Mouse (Mus musculus): Measurements from ENCODE around the gene Pcdh9. TPM values are rescaled to one million over a fixed set of nuclear protein-coding genes. Genes with fewer than 3 reads are reported as not detected.

Gene Pcdh9
- polyA plus RNA-seq, 1 experiment from 2014 or later: 8.5 TPM

GRCm38 (mm10) chr14:93341390-93341789 is 549.1 kb downstream of the Pcdh9 start:
- no peak for ATAC-seq (ENCODE audit: low read depth)
- H3K36me3 ChIP-seq (ENCODE audit: control insufficient read depth, insufficient read depth, low read length): no peaks in the 10 kb centered on the region
- no peak overlapping the region for H3K4me2 ChIP-seq (ENCODE audit: low read depth, low read length)
- no peaks in the 10 kb centered on the region for H3K27me3 ChIP-seq (ENCODE audit: control insufficient read depth, insufficient read depth, low read depth, low read length)
- 63% methylated on average over 5 of the region's 5 CpGs for WGBS
- H3K9ac ChIP-seq (ENCODE audit: low read length): no peak overlapping the region
- no peaks in the 10 kb centered on the region for H3K9me3 ChIP-seq (ENCODE audit: control insufficient read depth, low read length)
- H3K27ac ChIP-seq (ENCODE audit: low read length): no peak overlapping the region
- no peaks in the 10 kb centered on the region for H3K4me1 ChIP-seq (replicated peaks; ENCODE audit: control insufficient read depth, insufficient read depth, low read length)
- no peak overlapping the region for H3K4me3 ChIP-seq (ENCODE audit: low read length)

- ATAC-seq (ENCODE audit: low read depth): no peak
- no peaks in the 10 kb centered on the region for H3K4me1 ChIP-seq (replicated peaks; ENCODE audit: control insufficient read depth, insufficient read depth, low read length)
- no peak overlapping the region for H3K9ac ChIP-seq (ENCODE audit: low read length)
- H3K4me2 ChIP-seq (ENCODE audit: low read depth, low read length): no peak overlapping the region
- no peak overlapping the region for H3K4me3 ChIP-seq (ENCODE audit: low read length)
- no peaks in the 10 kb centered on the region for H3K27me3 ChIP-seq (ENCODE audit: control insufficient read depth, insufficient read depth, low read depth, low read length)
- no peaks in the 10 kb centered on the region for H3K36me3 ChIP-seq (ENCODE audit: control insufficient read depth, insufficient read depth, low read length)
- no peaks in the 10 kb centered on the region for H3K9me3 ChIP-seq (ENCODE audit: control insufficient read depth, low read length)
- no peak overlapping the region for H3K27ac ChIP-seq (ENCODE audit: low read length)
Observed at GRCm38 (mm10) chr14:93329247-93329646, 561.2 kb downstream of the Pcdh9 start.

- Histone ChIP-seq H3K36me3 (ENCODE audit: control insufficient read depth, insufficient read depth, low read length) (no peaks in the 10 kb centered on the region), H3K9me3 (ENCODE audit: control insufficient read depth, low read length) (no peaks in the 10 kb centered on the region), H3K4me3 (ENCODE audit: low read length) (no peak overlapping the region), H3K27ac (ENCODE audit: low read length) (no peak overlapping the region), H3K27me3 (ENCODE audit: control insufficient read depth, insufficient read depth, low read depth, low read length) (no peaks in the 10 kb centered on the region), H3K9ac (ENCODE audit: low read length) (no peak overlapping the region), H3K4me2 (ENCODE audit: low read depth, low read length) (no peak overlapping the region), H3K4me1 (replicated peaks; ENCODE audit: control insufficient read depth, insufficient read depth, low read length) (no peaks in the 10 kb centered on the region)
- no peak for ATAC-seq (ENCODE audit: low read depth)
Observed at GRCm38 (mm10) chr14:93317393-93317792, 573.1 kb downstream of the Pcdh9 start.

- ATAC-seq (ENCODE audit: low read depth): no peak
- H3K9me3 ChIP-seq (ENCODE audit: control insufficient read depth, low read length): no peaks in the 10 kb centered on the region
- no peaks in the 10 kb centered on the region for H3K27me3 ChIP-seq (ENCODE audit: control insufficient read depth, insufficient read depth, low read depth, low read length)
Observed at GRCm38 (mm10) chr14:93288361-93288760, 602.1 kb downstream of the Pcdh9 start.

GRCm38 (mm10) chr14:93287642-93288041 is 602.8 kb downstream of the Pcdh9 start:
- H3K4me2 ChIP-seq (ENCODE audit: low read depth, low read length): no peak overlapping the region
- no peaks in the 10 kb centered on the region for H3K27me3 ChIP-seq (ENCODE audit: control insufficient read depth, insufficient read depth, low read depth, low read length)
- WGBS: 44% methylated on average over 1 of the region's 1 CpGs
- no peak overlapping the region for H3K9ac ChIP-seq (ENCODE audit: low read length)
- no peaks in the 10 kb centered on the region for H3K36me3 ChIP-seq (ENCODE audit: control insufficient read depth, insufficient read depth, low read length)
- no peaks in the 10 kb centered on the region for H3K9me3 ChIP-seq (ENCODE audit: control insufficient read depth, low read length)
- H3K4me1 ChIP-seq (replicated peaks; ENCODE audit: control insufficient read depth, insufficient read depth, low read length): no peaks in the 10 kb centered on the region
- ATAC-seq (ENCODE audit: low read depth): no peak
- H3K4me3 ChIP-seq (ENCODE audit: low read length): no peak overlapping the region
- H3K27ac ChIP-seq (ENCODE audit: low read length): no peak overlapping the region

More at GRCm38 (mm10) chr14:93288361-93288760, 602.1 kb downstream of the Pcdh9 start:
- H3K4me2 ChIP-seq (ENCODE audit: low read depth, low read length): no peak overlapping the region
- WGBS: 43% methylated on average over 2 of the region's 2 CpGs
- no peak overlapping the region for H3K9ac ChIP-seq (ENCODE audit: low read length)
- H3K4me3 ChIP-seq (ENCODE audit: low read length): no peak overlapping the region
- no peaks in the 10 kb centered on the region for H3K4me1 ChIP-seq (replicated peaks; ENCODE audit: control insufficient read depth, insufficient read depth, low read length)
- H3K27ac ChIP-seq (ENCODE audit: low read length): no peak overlapping the region
- H3K36me3 ChIP-seq (ENCODE audit: control insufficient read depth, insufficient read depth, low read length): no peaks in the 10 kb centered on the region

- H3K4me2 ChIP-seq (ENCODE audit: low read depth, low read length): no peak overlapping the region
- H3K9ac ChIP-seq (ENCODE audit: low read length): no peak overlapping the region
- WGBS: 61% methylated on average over 7 of the region's 7 CpGs
- H3K27ac ChIP-seq (ENCODE audit: low read length): no peak overlapping the region
- H3K36me3 ChIP-seq (ENCODE audit: control insufficient read depth, insufficient read depth, low read length): no peaks in the 10 kb centered on the region
- ATAC-seq (ENCODE audit: low read depth): no peak
- H3K27me3 ChIP-seq (ENCODE audit: control insufficient read depth, insufficient read depth, low read depth, low read length): no peaks in the 10 kb centered on the region
- H3K9me3 ChIP-seq (ENCODE audit: control insufficient read depth, low read length): no peaks in the 10 kb centered on the region
- no peak overlapping the region for H3K4me3 ChIP-seq (ENCODE audit: low read length)
- H3K4me1 ChIP-seq (replicated peaks; ENCODE audit: control insufficient read depth, insufficient read depth, low read length): no peaks in the 10 kb centered on the region
Observed at GRCm38 (mm10) chr14:93285136-93285535, 605.3 kb downstream of the Pcdh9 start.

GRCm38 (mm10) chr14:93284009-93284408 is 606.5 kb downstream of the Pcdh9 start:
- no peak overlapping the region for H3K4me3 ChIP-seq (ENCODE audit: low read length)
- 66% methylated on average over 3 of the region's 3 CpGs for WGBS
- no peaks in the 10 kb centered on the region for H3K9me3 ChIP-seq (ENCODE audit: control insufficient read depth, low read length)
- no peak for ATAC-seq (ENCODE audit: low read depth)
- H3K27ac ChIP-seq (ENCODE audit: low read length): no peak overlapping the region
- no peaks in the 10 kb centered on the region for H3K4me1 ChIP-seq (replicated peaks; ENCODE audit: control insufficient read depth, insufficient read depth, low read length)
- H3K9ac ChIP-seq (ENCODE audit: low read length): no peak overlapping the region
- no peak overlapping the region for H3K4me2 ChIP-seq (ENCODE audit: low read depth, low read length)
- H3K36me3 ChIP-seq (ENCODE audit: control insufficient read depth, insufficient read depth, low read length): no peaks in the 10 kb centered on the region
- no peaks in the 10 kb centered on the region for H3K27me3 ChIP-seq (ENCODE audit: control insufficient read depth, insufficient read depth, low read depth, low read length)

- Histone ChIP-seq H3K9ac (ENCODE audit: low read length) (no peak overlapping the region), H3K9me3 (ENCODE audit: control insufficient read depth, low read length) (no peaks in the 10 kb centered on the region), H3K4me2 (ENCODE audit: low read depth, low read length) (no peak overlapping the region), H3K27ac (ENCODE audit: low read length) (peak overlapping the region; percentile 30; the same call in 1 of the 2 replicates), H3K36me3 (ENCODE audit: control insufficient read depth, insufficient read depth, low read length) (no peaks in the 10 kb centered on the region), H3K27me3 (ENCODE audit: control insufficient read depth, insufficient read depth, low read depth, low read length) (no peaks in the 10 kb centered on the region), H3K4me1 (replicated peaks; ENCODE audit: control insufficient read depth, insufficient read depth, low read length) (0 out of 2 replicates have a peak, but pooled peaks cover 4% of the 10 kb centered on the region), H3K4me3 (ENCODE audit: low read length) (no peak overlapping the region)
- peak; percentile 71 for ATAC-seq (ENCODE audit: low read depth)
Observed at GRCm38 (mm10) chr14:93275661-93276060, 614.8 kb downstream of the Pcdh9 start.

- H3K9me3 ChIP-seq (ENCODE audit: control insufficient read depth, low read length): no peaks in the 10 kb centered on the region
Observed at GRCm38 (mm10) chr14:93274767-93275166, 615.7 kb downstream of the Pcdh9 start.

GRCm38 (mm10) chr14:93253411-93253810 is 637.1 kb downstream of the Pcdh9 start:
- no peak overlapping the region for H3K27ac ChIP-seq (ENCODE audit: low read length)
- H3K36me3 ChIP-seq (ENCODE audit: control insufficient read depth, insufficient read depth, low read length): no peaks in the 10 kb centered on the region
- no peak overlapping the region for H3K9ac ChIP-seq (ENCODE audit: low read length)
- ATAC-seq (ENCODE audit: low read depth): no peak
- H3K9me3 ChIP-seq (ENCODE audit: control insufficient read depth, low read length): no peaks in the 10 kb centered on the region
- no peak overlapping the region for H3K4me2 ChIP-seq (ENCODE audit: low read depth, low read length)
- H3K4me1 ChIP-seq (replicated peaks; ENCODE audit: control insufficient read depth, insufficient read depth, low read length): no peaks in the 10 kb centered on the region
- no peaks in the 10 kb centered on the region for H3K27me3 ChIP-seq (ENCODE audit: control insufficient read depth, insufficient read depth, low read depth, low read length)
- WGBS: 79% methylated on average over 1 of the region's 1 CpGs
- H3K4me3 ChIP-seq (ENCODE audit: low read length): no peak overlapping the region

More at GRCm38 (mm10) chr14:93274767-93275166, 615.7 kb downstream of the Pcdh9 start:
- Histone ChIP-seq H3K4me1 (replicated peaks; ENCODE audit: control insufficient read depth, insufficient read depth, low read length) (0 out of 2 replicates have a peak, but pooled peaks cover 4% of the 10 kb centered on the region), H3K27me3 (ENCODE audit: control insufficient read depth, insufficient read depth, low read depth, low read length) (no peaks in the 10 kb centered on the region), H3K4me3 (ENCODE audit: low read length) (no peak overlapping the region), H3K4me2 (ENCODE audit: low read depth, low read length) (no peak overlapping the region), H3K27ac (ENCODE audit: low read length) (no peak overlapping the region), H3K9ac (ENCODE audit: low read length) (no peak overlapping the region), H3K36me3 (ENCODE audit: control insufficient read depth, insufficient read depth, low read length) (no peaks in the 10 kb centered on the region)
- ATAC-seq (ENCODE audit: low read depth): no peak

Measured in lung, embryonic 16.5 days (tissue).